Mouse (Mus musculus) kidney, postnatal 36 days (tissue): ENCODE measurements around the gene Hmgcs1.

Source experiments
- DNase-seq, 2 experiments: peaks; one replicate each; pipeline ENCODE4 v3.0.0; 2021 to 2022; ENCODE audit warnings: mixed read lengths in 2 of 2

Gene Hmgcs1

GRCm38 (mm10) chr13:119753859-119754634, 63.9 kb downstream of the Hmgcs1 start:
- no peak for DNase-seq

- no peak for DNase-seq
These were observed 64.4 kb downstream of the Hmgcs1 start for GRCm38 (mm10) chr13:119754635-119755020.

- peak; percentile 51 to 71 for DNase-seq
These were observed 65.0 kb downstream of the Hmgcs1 start for GRCm38 (mm10) chr13:119755141-119755547.

- peak; percentile 90 to 91 for DNase-seq
These were observed 65.7 kb downstream of the Hmgcs1 start, which contains the start of gene Nim1k for GRCm38 (mm10) chr13:119755681-119756471. Nim1k (minus strand) TSS chr13:119755882.

- DNase-seq, result peak in 1 of 2 experiments; percentile 29
These were observed 66.7 kb downstream of the Hmgcs1 start for GRCm38 (mm10) chr13:119756831-119757230.
